Mouse (Mus musculus) G1E-ER4 (cell line): ENCODE results near the gene Xbp1. TPM values are rescaled to one million over a fixed set of nuclear protein-coding genes. Genes with fewer than 3 reads are reported as not detected.

Source experiments
- GATA1 ChIP-seq: IDR thresholded peaks from one replicate; pipeline ENCODE4 v1.8.0; 2012; ENCODE audit warnings: low read length, inconsistent platforms
- polyA plus RNA-seq: library from polyadenylated mRNA; stranded (reverse); fragments of >175 nt; gene quantifications from 2 replicates; pipeline ENCODE4 v1.2.3, GENCODE M21; 2012

The Xbp1 gene
- polyA plus RNA-seq, 1 experiment: 35.3 TPM

GRCm38 (mm10) chr11:5519681-5520080 lies 778 bp upstream of the Xbp1 start:
- no peak for TF ChIP-seq GATA1

- no peak for TF ChIP-seq GATA1
Observed at GRCm38 (mm10) chr11:5521266-5521515, 732 bp downstream of the Xbp1 start.

- no peak for TF ChIP-seq GATA1
Observed at GRCm38 (mm10) chr11:5521516-5522291, 1.2 kb downstream of the Xbp1 start.

- no peak for TF ChIP-seq GATA1
Observed at GRCm38 (mm10) chr11:5522798-5523415, 2.4 kb downstream of the Xbp1 start.

GRCm38 (mm10) chr11:5525418-5525817 lies 5.0 kb downstream of the Xbp1 start:
- TF ChIP-seq GATA1: no peak

- TF ChIP-seq GATA1: no peak
Observed at GRCm38 (mm10) chr11:5526573-5527439, 6.3 kb downstream of the Xbp1 start.

GRCm38 (mm10) chr11:5527865-5528523 lies 7.5 kb downstream of the Xbp1 start:
- TF ChIP-seq GATA1: no peak

GRCm38 (mm10) chr11:5528841-5529240 lies 8.4 kb downstream of the Xbp1 start:
- no peak for TF ChIP-seq GATA1

- no peak for TF ChIP-seq GATA1
Observed at GRCm38 (mm10) chr11:5530172-5530571, 9.7 kb downstream of the Xbp1 start.

- no peak for TF ChIP-seq GATA1
Observed at GRCm38 (mm10) chr11:5530717-5531116, 10.3 kb downstream of the Xbp1 start.

- TF ChIP-seq GATA1: no peak
Observed at GRCm38 (mm10) chr11:5533108-5533507, 12.6 kb downstream of the Xbp1 start.

- no peak for TF ChIP-seq GATA1
Observed at GRCm38 (mm10) chr11:5540331-5540730, 19.9 kb downstream of the Xbp1 start.

GRCm38 (mm10) chr11:5541230-5541798 lies 20.9 kb downstream of the Xbp1 start:
- TF ChIP-seq GATA1: no peak

GRCm38 (mm10) chr11:5541799-5542481 lies 21.5 kb downstream of the Xbp1 start, which contains the start of gene Ccdc117:
Gene Ccdc117 (minus strand): TSS chr11:5542187.
- TF ChIP-seq GATA1: peak; percentile 4

- no peak for TF ChIP-seq GATA1
Observed at GRCm38 (mm10) chr11:5542482-5543185, 22.2 kb downstream of the Xbp1 start.
